ENCODE assay signal across 9 mouse cellular contexts in the genomic region with DNA sequence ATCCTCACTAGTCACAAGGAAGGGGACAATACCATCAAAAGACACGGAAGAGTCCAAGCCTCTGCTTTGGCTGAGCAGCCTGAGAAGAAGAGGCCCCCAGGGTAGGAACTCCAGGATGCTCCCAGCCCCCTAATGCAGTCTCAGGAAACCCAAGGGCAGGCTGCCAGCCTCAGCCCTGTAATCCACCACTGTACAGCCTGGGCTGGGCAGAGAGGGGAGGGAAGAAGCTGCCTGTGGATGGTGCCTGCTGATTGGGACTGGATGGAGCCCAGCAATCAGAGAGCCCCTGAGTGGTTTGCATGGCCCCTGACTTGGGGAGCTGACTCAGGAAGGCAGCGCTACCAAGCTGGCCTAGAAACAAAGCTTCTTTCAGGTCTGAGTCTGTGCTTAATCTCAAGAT.
DNase-seq lines count a peak whose midpoint lies in the region; ATAC-seq and TF ChIP-seq lines count a peak whose summit lies in the region.
"Had no signal": no experiment of that assay in that cellular context is flagged by ENCODE, and none has a peak within 500 bp of the region (broad histone marks: within the 10 kb centered on the region; RNA-seq: fewer than 3 reads in every experiment).

No protein-coding gene starts in this region.

- H3K9ac ChIP-seq in forebrain, embryonic 14.5 days (ENCODE audit: low read length): no peak overlapping the region; the same call in 1 of the 2 replicates
- H3K9ac ChIP-seq in midbrain, embryonic 15.5 days: no peak overlapping the region

- no peaks in the 10 kb centered on the region for H3K9me3 ChIP-seq in forebrain, embryonic 14.5 days (replicated peaks; ENCODE audit: control insufficient read depth, low read length)
- H3K9me3 ChIP-seq in midbrain, embryonic 15.5 days: no peaks in the 10 kb centered on the region

- peak overlapping the region; percentile 23; the same call in 1 of the 2 replicates for H3K27ac ChIP-seq in forebrain, embryonic 14.5 days (ENCODE audit: low read depth, low read length)
- H3K27ac ChIP-seq in midbrain, embryonic 15.5 days: peak overlapping the region; percentile 32; the same call in 1 of the 2 replicates
- no peak overlapping the region for H3K27ac ChIP-seq in layer of hippocampus, adult 2 months

- intact Hi-C loops in left cerebral cortex, postnatal 4 days (cut with DNase I): no loop called here

- no peak overlapping the region for H3K4me2 ChIP-seq in forebrain, embryonic 14.5 days (ENCODE audit: low read length)
- H3K4me2 ChIP-seq in midbrain, embryonic 15.5 days: no peak overlapping the region

- 31% methylated on average over 2 of the region's 2 CpGs for WGBS in forebrain, embryonic 14.5 days
- WGBS in midbrain, embryonic 15.5 days: 39% methylated on average over 2 of the region's 2 CpGs

- TF ChIP-seq CTCF in layer of hippocampus, adult 2 months (conservative IDR thresholded peaks at IDR 0.05): no peak

- peak; percentile 82 for ATAC-seq in forebrain, embryonic 14.5 days
- ATAC-seq in midbrain, embryonic 15.5 days (replicated peaks): peak; percentile 70
- no peak for ATAC-seq in activated CD4-positive, CD25-positive, alpha-beta regulatory T cell, adult 4 months

- H3K4me3 ChIP-seq in forebrain, embryonic 14.5 days (ENCODE audit: low read depth, low read length): no peak overlapping the region
- no peak overlapping the region for H3K4me3 ChIP-seq in midbrain, embryonic 15.5 days
- no peak overlapping the region for H3K4me3 ChIP-seq in layer of hippocampus, adult 2 months

- DNase-seq in gastrocnemius, postnatal 10 days: peak; percentile 24
- no peak for DNase-seq in gastrocnemius, adult 18-20 months (ENCODE audit: low spot score)
- DNase-seq in left cerebral cortex, postnatal 4 days: peak; percentile 72
- no peak for DNase-seq in left cerebral cortex, adult 8-10 months (ENCODE audit: low spot score in 2 of 2)
- peak; percentile 83 for DNase-seq in forebrain, embryonic 14.5 days (ENCODE audit: low spot score)
- no peak for DNase-seq in layer of hippocampus, adult 2 months (ENCODE audit: low spot score in 2 of 2)
- DNase-seq: gastrocnemius, postnatal 36 days had no signal

- H3K36me3 ChIP-seq in forebrain, embryonic 14.5 days (ENCODE audit: control insufficient read depth, insufficient read depth, low read length): no peaks in the 10 kb centered on the region
- H3K36me3 ChIP-seq in midbrain, embryonic 15.5 days (replicated peaks): no peaks in the 10 kb centered on the region

- peaks cover 11% of the 10 kb centered on the region for H3K4me1 ChIP-seq in forebrain, embryonic 14.5 days (ENCODE audit: control insufficient read depth, insufficient read depth, low read length)
- H3K4me1 ChIP-seq in midbrain, embryonic 15.5 days: peaks cover 7% of the 10 kb centered on the region; the same call in 1 of the 2 replicates

- no peaks in the 10 kb centered on the region for H3K27me3 ChIP-seq in forebrain, embryonic 14.5 days (replicated peaks; ENCODE audit: control insufficient read depth, insufficient read depth, low read length)
- no peaks in the 10 kb centered on the region for H3K27me3 ChIP-seq in midbrain, embryonic 15.5 days (replicated peaks)

Comparison
In these comparisons a context has a peak if more than half of its experiments do, and no peak if none do; other contexts are left out.
1. DNase-seq: peak in gastrocnemius, postnatal 10 days (single experiment), left cerebral cortex, postnatal 4 days (single experiment) and forebrain, embryonic 14.5 days (single experiment); none in gastrocnemius, adult 18-20 months (single experiment), left cerebral cortex, adult 8-10 months (0 of 2) and layer of hippocampus, adult 2 months (0 of 2).